Mouse (Mus musculus) lung, postnatal 0 days (tissue): ENCODE results near the gene Foxd4.

Experiments
- CTCF ChIP-seq: IDR thresholded peaks from 2 replicates; pipeline ENCODE4 v1.5.1; 2016; ENCODE audit warnings: antibody characterized with exemption, mild to moderate bottlenecking
- EP300 ChIP-seq: IDR thresholded peaks from 2 replicates; pipeline ENCODE4 v1.6.1; 2016; ENCODE audit warnings: antibody characterized with exemption, mild to moderate bottlenecking, control low read depth

- TF ChIP-seq CTCF (no peak), EP300 (no peak)
Observed at GRCm38 (mm10) chr19:24899578-24900544, 1.1 kb downstream of the Foxd4 start.
